Mouse (Mus musculus) testis, postnatal 14 days (tissue): ENCODE measurements around the gene Olfr279.

Experiments
- DNase-seq: peaks from one replicate; pipeline ENCODE4 v3.0.0; 2021; ENCODE audit warnings: low spot score

Gene Olfr279

GRCm38 (mm10) chr15:98492102-98492501 lies at the start of gene Olfr279:
TSS of gene Olfr279 (plus strand) at chr15:98492402.
- DNase-seq: no peak

DNA sequence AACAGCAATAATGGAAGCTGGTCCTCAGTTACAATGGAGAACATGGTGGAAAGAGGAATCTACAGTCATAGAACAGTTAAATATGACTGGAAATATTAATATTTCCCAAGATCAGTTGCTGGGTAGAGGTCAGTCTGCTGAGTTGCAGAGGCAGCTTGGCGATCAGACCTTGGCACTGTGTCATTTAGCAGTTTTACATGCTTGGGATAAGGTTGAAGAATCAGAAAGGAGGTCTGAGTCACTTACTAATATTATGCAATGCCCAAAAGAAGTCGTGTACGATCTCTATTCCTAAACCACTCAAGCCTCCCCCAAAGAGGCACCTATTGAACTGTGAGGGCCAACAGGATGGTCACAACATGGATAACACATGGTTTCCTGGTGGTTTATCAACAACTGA lies 47.6 kb upstream of the Olfr279 start:
- no peak for DNase-seq

- peak; percentile 80 for DNase-seq
Measured at GRCm38 (mm10) chr15:98448521-98448920, 43.7 kb upstream of the Olfr279 start.

DNA sequence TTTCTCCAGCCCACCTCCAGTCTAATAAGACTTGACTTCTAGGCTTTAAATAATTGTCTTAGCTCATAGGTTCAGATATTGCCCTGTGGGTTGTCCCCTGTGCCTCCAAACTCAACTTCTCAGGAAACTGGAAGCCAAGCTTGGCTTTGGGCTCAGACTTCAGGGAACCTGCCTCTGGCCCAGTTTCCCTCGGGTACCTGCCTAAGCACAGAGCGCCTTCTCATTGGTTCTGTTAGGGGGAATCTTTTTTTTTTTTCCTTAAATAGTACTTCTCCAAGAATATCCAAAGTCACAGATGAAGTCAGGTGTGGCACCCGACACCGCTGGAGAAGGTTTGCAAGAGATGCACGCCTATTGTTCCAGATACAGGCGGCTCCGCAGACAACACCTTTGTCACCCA lies 39.9 kb upstream of the Olfr279 start, which contains the start of gene Olfr281:
Gene Olfr281, plus strand, starts transcription at position 301 of the 400 bp plus-strand sequence.
- no peak for DNase-seq

DNA sequence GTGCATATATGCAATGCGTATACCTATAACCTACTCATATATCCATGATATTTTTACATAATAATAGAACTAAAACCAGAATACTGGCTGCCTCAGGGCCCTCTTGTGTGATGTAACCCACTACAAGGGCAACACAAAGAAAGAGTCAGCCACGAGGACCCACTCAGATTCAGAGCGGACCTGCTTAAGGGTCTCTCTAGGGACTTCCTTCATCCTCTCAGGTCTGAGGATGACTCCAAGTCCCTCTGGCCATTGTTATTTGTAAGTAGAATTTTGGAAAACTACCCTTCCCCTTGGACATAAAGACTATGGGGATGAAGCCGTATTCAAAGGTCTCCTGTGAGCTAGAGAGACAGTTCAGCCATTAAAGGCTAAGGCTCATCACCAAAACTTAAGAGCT lies 22.6 kb upstream of the Olfr279 start, which contains the start of gene OR5BS1P:
Gene OR5BS1P, plus strand, starts transcription at position 301 of the 400 bp plus-strand sequence.
- no peak for DNase-seq

DNA sequence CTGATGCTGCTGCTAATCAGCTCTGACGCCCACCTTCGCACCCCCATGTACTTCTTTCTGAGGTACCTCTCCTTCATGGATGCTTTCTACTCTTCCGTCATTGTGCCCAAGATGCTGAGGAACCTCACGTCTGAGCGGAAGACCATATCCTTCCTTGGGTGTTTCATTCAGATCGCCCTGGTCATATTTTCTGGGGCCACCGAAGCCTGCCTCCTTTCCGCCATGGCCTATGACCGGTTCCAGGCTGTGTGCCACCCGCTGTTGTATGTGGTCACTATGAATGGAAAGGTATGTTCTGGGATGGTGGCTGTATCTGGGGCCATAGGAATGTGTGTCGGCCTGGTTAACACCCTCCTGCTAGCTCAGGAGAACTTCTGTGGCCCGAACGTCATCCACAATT lies 20.7 kb upstream of the Olfr279 start:
- no peak for DNase-seq

DNA sequence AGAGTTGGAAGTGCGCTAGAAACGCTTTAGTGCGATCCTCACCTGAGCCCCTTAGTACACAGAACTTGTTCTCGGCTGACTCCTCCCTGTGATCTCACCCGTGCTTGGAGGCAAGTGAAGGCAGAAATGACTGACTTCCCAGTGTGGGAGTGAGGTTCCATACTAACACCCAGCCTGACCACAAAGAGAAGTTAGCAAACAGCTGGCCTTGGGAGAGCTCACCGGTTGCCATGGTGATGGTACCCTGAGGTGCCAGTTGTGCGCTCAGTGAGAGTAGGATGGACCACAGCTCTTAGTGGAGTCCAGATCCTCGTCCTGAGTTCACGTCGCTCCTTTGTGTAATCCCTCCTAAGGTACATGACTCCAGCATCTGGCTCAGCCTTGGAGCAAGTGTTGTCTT lies 17.2 kb upstream of the Olfr279 start:
- no peak for DNase-seq

- DNase-seq: no peak
Measured at GRCm38 (mm10) chr15:98475382-98475781, 16.8 kb upstream of the Olfr279 start.

DNA sequence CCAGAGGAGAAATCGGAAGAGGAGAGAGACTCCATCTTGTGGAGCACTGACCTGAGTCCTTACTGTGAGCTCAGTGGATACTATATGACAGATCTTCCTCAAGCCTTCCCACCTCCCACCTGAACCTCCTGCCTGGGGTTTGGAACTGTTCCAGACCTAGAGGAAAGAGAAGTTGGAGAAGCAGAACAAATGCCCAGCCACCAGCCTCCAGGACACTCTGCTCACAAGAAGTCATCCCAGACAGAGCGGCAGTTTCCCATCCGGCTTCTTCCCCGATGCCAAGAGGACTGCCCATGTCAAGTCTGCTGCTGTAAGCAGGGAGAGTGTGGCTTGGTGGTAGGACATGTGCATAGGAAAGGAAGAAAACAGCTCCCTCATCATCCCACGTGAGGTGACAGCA lies 15.9 kb upstream of the Olfr279 start:
- DNase-seq: no peak

GRCm38 (mm10) chr15:98479568-98480102 lies 12.6 kb upstream of the Olfr279 start:
- no peak for DNase-seq

DNA sequence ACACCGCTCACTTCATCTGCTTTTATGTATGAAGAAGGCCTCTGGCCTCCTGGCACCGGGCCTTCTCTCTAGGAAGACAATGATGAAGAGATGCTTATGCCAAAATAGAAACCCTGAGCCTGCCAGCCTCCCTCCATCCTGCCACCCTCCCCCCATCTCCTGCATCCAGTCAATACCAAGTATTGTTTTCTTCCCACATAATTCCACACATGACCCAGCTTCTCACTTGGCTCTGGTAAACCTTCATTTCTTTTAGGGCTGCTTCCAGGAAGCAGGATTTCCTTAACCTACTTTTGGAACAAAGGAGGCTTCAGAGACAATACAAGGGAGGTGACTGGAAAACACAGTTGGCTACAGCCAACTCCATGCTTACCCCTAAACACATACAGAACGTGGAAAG lies 9.5 kb upstream of the Olfr279 start, which contains the start of gene Lalba:
Gene Lalba, minus strand, starts transcription at position 21 of the 400 bp plus-strand sequence.
- no peak for DNase-seq

GRCm38 (mm10) chr15:98483907-98484886 lies 8.0 kb upstream of the Olfr279 start:
- no peak for DNase-seq

DNA sequence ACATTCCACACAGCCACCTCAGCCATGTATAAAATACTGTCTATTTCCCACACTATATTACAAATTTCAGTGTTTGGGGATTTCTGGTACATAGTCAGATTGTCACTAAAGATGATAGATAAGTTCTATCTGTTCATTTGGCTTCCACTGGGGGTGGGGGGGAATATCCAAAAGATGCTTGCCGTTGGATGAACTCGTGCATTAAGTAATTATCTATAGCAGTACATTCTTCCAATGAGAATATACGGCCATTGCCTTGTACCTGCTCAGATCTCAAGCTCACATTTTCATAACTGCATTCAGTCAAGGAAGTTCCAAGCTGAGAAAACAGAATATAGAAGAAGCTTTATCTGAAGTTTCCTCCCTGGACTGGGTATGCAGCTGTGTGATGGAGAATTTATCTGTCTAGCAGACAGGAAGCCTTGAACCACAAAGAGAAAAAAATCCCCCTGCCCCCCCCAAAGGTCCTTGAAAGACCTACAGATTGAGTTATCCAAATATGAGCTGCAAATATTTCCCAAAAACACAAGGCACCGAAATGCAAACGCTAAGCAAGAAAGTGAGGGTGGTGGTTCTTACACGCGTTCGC lies 5.7 kb upstream of the Olfr279 start:
- DNase-seq: no peak

GRCm38 (mm10) chr15:98491332-98491731 lies 870 bp upstream of the Olfr279 start:
- no peak for DNase-seq

DNA sequence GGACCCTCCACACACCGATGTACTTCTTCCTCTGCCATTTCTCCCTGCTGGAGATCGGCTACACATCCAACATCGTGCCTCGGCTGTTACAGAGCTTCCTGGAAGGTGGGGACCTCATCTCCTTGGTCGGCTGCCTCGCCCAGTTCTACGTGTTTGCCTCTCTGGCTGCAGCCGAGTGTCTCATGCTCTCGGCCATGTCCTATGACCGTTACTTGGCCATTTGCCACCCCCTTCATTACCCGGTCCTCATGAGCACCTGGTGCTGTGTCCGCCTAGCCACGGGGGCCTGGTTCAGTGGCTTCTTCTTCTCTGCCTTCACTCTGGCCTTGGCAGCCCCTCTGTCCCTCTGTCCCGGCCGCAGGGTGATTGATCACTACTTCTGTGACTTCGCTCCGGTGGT lies 5.4 kb downstream of the Olfr279 start:
- no peak for DNase-seq

- no peak for DNase-seq
Measured at GRCm38 (mm10) chr15:98503317-98503716, 11.1 kb downstream of the Olfr279 start.

DNA sequence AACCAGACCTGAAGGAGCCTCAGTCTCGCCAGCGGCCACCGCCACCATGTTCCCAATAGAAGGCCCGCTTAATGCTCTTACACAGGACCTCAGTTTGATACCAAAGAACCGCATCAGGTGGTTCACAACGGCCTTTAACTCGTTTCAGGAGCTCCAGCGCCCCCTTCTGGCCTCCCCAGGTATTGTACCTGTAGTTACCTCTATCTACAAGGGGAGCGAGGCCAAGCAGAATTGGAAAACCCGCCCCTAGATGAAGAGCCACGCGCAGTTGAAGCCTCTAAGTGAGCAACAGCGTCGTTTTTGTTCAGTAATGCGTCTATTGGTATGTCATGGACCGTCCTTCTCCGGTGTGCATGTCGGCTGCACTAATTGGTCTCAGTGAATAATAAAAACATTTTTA lies 12.3 kb downstream of the Olfr279 start:
- peak; percentile 74 for DNase-seq

DNA sequence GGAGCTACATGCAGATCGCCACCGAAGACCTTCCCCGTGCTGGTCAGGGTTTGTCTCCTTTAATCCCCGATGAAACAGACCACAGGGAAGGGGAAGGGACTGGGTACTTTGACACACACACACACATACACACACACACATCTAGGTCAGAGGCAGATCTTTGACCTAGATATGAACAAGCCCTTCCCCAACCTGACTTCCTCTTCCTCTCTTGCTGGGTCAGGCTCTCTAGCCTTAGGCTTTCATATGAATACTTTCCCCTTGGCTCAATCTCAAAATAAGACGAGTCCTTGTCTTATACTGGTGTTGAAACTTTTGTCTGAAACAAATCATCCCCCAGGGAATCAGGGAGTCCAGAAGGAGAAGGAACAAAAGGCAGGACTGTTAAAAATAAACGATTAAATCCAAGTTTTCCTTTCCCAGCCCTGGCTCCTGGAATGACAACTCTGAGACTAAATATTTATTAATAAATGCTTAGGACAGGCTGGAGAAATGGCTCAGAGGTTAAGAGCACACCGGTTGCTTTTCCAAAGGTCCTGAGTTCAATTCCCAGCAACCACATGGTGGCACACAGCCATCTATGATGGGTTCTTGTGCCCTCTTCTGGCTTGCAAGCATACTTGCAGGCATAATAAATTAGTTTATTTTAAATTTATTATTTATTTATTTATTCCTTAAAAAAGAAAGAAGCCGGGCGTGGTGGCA lies 14.2 kb downstream of the Olfr279 start:
- DNase-seq: no peak

DNA sequence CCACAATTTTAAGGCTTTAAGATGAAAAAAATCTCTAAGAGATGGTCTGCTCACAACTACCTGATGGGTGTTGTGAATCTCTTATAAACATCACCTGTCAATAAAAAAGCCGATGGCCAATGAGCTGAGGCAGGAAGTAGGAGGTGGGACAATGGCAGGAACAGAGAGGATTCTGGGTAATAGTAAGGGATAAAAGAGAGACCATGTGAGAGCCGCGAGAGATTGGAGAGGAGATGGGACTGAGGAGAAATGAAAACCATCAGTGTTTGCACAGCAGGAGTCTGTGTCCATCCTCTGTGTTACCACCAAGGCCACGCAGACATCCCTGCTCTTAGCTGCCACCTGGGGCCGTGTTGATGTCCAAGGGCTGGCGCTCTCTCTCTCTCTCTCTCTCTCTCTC lies 15.1 kb downstream of the Olfr279 start:
- DNase-seq: no peak

- DNase-seq: no peak
Measured at GRCm38 (mm10) chr15:98509387-98509786, 17.2 kb downstream of the Olfr279 start.

- peak; percentile 64 for DNase-seq
Measured at GRCm38 (mm10) chr15:98510438-98511385, 18.5 kb downstream of the Olfr279 start.
